Mouse (Mus musculus): ENCODE results near the gene 3110082I17Rik. TPM values are rescaled to one million over a fixed set of nuclear protein-coding genes. Genes with fewer than 3 reads are reported as not detected.

The 3110082I17Rik gene
- polyA plus RNA-seq, 1 experiment from 2014 or later, result 30.6 TPM

- no peak overlapping the region for H3K4me2 ChIP-seq
- no peaks in the 10 kb centered on the region for H3K9me3 ChIP-seq
- H3K27me3 ChIP-seq, result no peaks in the 10 kb centered on the region
- WGBS, result 40% methylated on average over 7 of the region's 7 CpGs
- H3K4me1 ChIP-seq, result peaks cover 64% of the 10 kb centered on the region
- no peak overlapping the region for H3K4me3 ChIP-seq (replicated peaks)
- no peak for ATAC-seq (ENCODE audit: low FRiP score)
- H3K36me3 ChIP-seq (replicated peaks), result no peaks in the 10 kb centered on the region
- H3K9ac ChIP-seq, result no peak overlapping the region
- H3K27ac ChIP-seq, result peak overlapping the region; percentile 70
These were observed 27.4 kb downstream of the 3110082I17Rik start for GRCm38 (mm10) chr5:139432747-139433508.

- peaks cover 64% of the 10 kb centered on the region for H3K4me1 ChIP-seq
- no peak overlapping the region for H3K4me2 ChIP-seq
- peak overlapping the region; percentile 21; the same call in 1 of the 2 replicates for H3K9ac ChIP-seq
- WGBS, result 23% methylated on average over 6 of the region's 6 CpGs
- no peaks in the 10 kb centered on the region for H3K9me3 ChIP-seq
- H3K27ac ChIP-seq, result peak overlapping the region; percentile 70
- no peaks in the 10 kb centered on the region for H3K36me3 ChIP-seq (replicated peaks)
- H3K27me3 ChIP-seq, result no peaks in the 10 kb centered on the region
- ATAC-seq (ENCODE audit: low FRiP score), result no peak
- H3K4me3 ChIP-seq (replicated peaks), result no peak overlapping the region
These were observed 28.0 kb downstream of the 3110082I17Rik start for GRCm38 (mm10) chr5:139432333-139432732.

GRCm38 (mm10) chr5:139429818-139430341 lies 30.4 kb downstream of the 3110082I17Rik start:
- 48% methylated on average over 12 of the region's 12 CpGs for WGBS
- H3K36me3 ChIP-seq (replicated peaks), result no peaks in the 10 kb centered on the region
- H3K4me1 ChIP-seq, result peaks cover 51% of the 10 kb centered on the region
- H3K9ac ChIP-seq, result no peak overlapping the region
- no peaks in the 10 kb centered on the region for H3K27me3 ChIP-seq
- no peaks in the 10 kb centered on the region for H3K9me3 ChIP-seq
- H3K4me2 ChIP-seq, result no peak overlapping the region
- H3K4me3 ChIP-seq (replicated peaks), result no peak overlapping the region
- ATAC-seq (ENCODE audit: low FRiP score), result no peak
- 0 out of 2 replicates have a peak overlapping the region, but pooled peaks have one; percentile 25 for H3K27ac ChIP-seq

GRCm38 (mm10) chr5:139427989-139428388 lies 32.3 kb downstream of the 3110082I17Rik start:
- Histone ChIP-seq H3K27me3 (no peaks in the 10 kb centered on the region), H3K36me3 (replicated peaks) (no peaks in the 10 kb centered on the region), H3K27ac (no peak overlapping the region), H3K9me3 (no peaks in the 10 kb centered on the region), H3K4me3 (replicated peaks) (no peak overlapping the region), H3K4me2 (no peak overlapping the region), H3K9ac (no peak overlapping the region), H3K4me1 (peaks cover 51% of the 10 kb centered on the region)
- ATAC-seq (ENCODE audit: low FRiP score), result no peak
- WGBS, result 88% methylated on average over 9 of the region's 9 CpGs

GRCm38 (mm10) chr5:139427001-139427400 lies 33.3 kb downstream of the 3110082I17Rik start:
- peaks cover 52% of the 10 kb centered on the region for H3K4me1 ChIP-seq

GRCm38 (mm10) chr5:139425198-139425597 lies 35.1 kb downstream of the 3110082I17Rik start:
- Histone ChIP-seq H3K4me1 (peaks cover 40% of the 10 kb centered on the region), H3K4me3 (replicated peaks) (no peak overlapping the region), H3K36me3 (replicated peaks) (no peaks in the 10 kb centered on the region), H3K27me3 (no peaks in the 10 kb centered on the region), H3K4me2 (no peak overlapping the region), H3K9ac (no peak overlapping the region), H3K27ac (no peak overlapping the region), H3K9me3 (no peaks in the 10 kb centered on the region)
- ATAC-seq (ENCODE audit: low FRiP score), result no peak
- WGBS, result 88% methylated on average over 9 of the region's 9 CpGs

More at GRCm38 (mm10) chr5:139427001-139427400, 33.3 kb downstream of the 3110082I17Rik start:
- Histone ChIP-seq H3K27me3 (no peaks in the 10 kb centered on the region), H3K27ac (no peak overlapping the region), H3K4me3 (replicated peaks) (no peak overlapping the region), H3K9me3 (no peaks in the 10 kb centered on the region), H3K36me3 (replicated peaks) (no peaks in the 10 kb centered on the region), H3K9ac (no peak overlapping the region), H3K4me2 (no peak overlapping the region)
- no peak for ATAC-seq (ENCODE audit: low FRiP score)
- WGBS, result 94% methylated on average over 9 of the region's 9 CpGs

GRCm38 (mm10) chr5:139423026-139423865 lies 37.1 kb downstream of the 3110082I17Rik start, which contains the start of gene Gper1:
TSS of gene Gper1 (plus strand) at chr5:139423151.
- Histone ChIP-seq H3K4me2 (peak within 1 kb of the TSS; percentile 25), H3K9ac (peak within 1 kb of the TSS; percentile 42; the same call in 1 of the 2 replicates), H3K27me3 (no peaks in the 10 kb centered on the region), H3K27ac (peak within 1 kb of the TSS; percentile 25; the same call in 1 of the 2 replicates), H3K9me3 (no peaks in the 10 kb centered on the region), H3K36me3 (replicated peaks) (no peaks in the 10 kb centered on the region), H3K4me1 (peaks cover 42% of the 10 kb centered on the region), H3K4me3 (replicated peaks) (peak within 1 kb of the TSS; percentile 19)
- WGBS, result 55% methylated on average over 21 of the region's 21 CpGs
- ATAC-seq (ENCODE audit: low FRiP score), result peak; percentile 42; the same call in 1 of the 2 replicates

GRCm38 (mm10) chr5:139418633-139419032 lies 41.7 kb downstream of the 3110082I17Rik start:
- H3K9ac ChIP-seq, result 0 out of 2 replicates have a peak overlapping the region, but pooled peaks have one; percentile 29
- no peak overlapping the region for H3K4me3 ChIP-seq (replicated peaks)
- peak; percentile 57; the same call in 1 of the 2 replicates for ATAC-seq (ENCODE audit: low FRiP score)
- H3K9me3 ChIP-seq, result no peaks in the 10 kb centered on the region
- H3K27me3 ChIP-seq, result no peaks in the 10 kb centered on the region
- H3K4me1 ChIP-seq, result peaks cover 39% of the 10 kb centered on the region
- no peak overlapping the region for H3K4me2 ChIP-seq
- 14% methylated on average over 3 of the region's 3 CpGs for whole genome bisulfite sequencing
- no peaks in the 10 kb centered on the region for H3K36me3 ChIP-seq (replicated peaks)
- peak overlapping the region; percentile 70 for H3K27ac ChIP-seq

- H3K9ac ChIP-seq, result no peak overlapping the region
- no peak overlapping the region for H3K4me3 ChIP-seq (replicated peaks)
- WGBS, result 61% methylated on average over 2 of the region's 2 CpGs
- no peaks in the 10 kb centered on the region for H3K27me3 ChIP-seq
- no peak overlapping the region for H3K4me2 ChIP-seq
- peaks cover 33% of the 10 kb centered on the region for H3K4me1 ChIP-seq
- no peaks in the 10 kb centered on the region for H3K9me3 ChIP-seq
- H3K36me3 ChIP-seq (replicated peaks), result no peaks in the 10 kb centered on the region
- peak overlapping the region; percentile 70 for H3K27ac ChIP-seq
- ATAC-seq (ENCODE audit: low FRiP score), result no peak
These were observed 42.2 kb downstream of the 3110082I17Rik start for GRCm38 (mm10) chr5:139418110-139418509.

- Histone ChIP-seq H3K27me3 (no peaks in the 10 kb centered on the region), H3K4me3 (replicated peaks) (no peak overlapping the region), H3K9ac (no peak overlapping the region), H3K9me3 (no peaks in the 10 kb centered on the region), H3K27ac (no peak overlapping the region), H3K4me2 (no peak overlapping the region), H3K36me3 (replicated peaks) (no peaks in the 10 kb centered on the region), H3K4me1 (peaks cover 27% of the 10 kb centered on the region)
- WGBS, result 89% methylated on average over 3 of the region's 3 CpGs
- ATAC-seq (ENCODE audit: low FRiP score), result no peak
These were observed 42.8 kb downstream of the 3110082I17Rik start for GRCm38 (mm10) chr5:139417480-139417879.

- H3K36me3 ChIP-seq (replicated peaks), result no peaks in the 10 kb centered on the region
- H3K4me1 ChIP-seq, result peaks cover 22% of the 10 kb centered on the region
- no peak overlapping the region for H3K4me3 ChIP-seq (replicated peaks)
- H3K27ac ChIP-seq, result no peak overlapping the region
- H3K27me3 ChIP-seq, result no peaks in the 10 kb centered on the region
- H3K9ac ChIP-seq, result no peak overlapping the region
- WGBS, result 92% methylated on average over 4 of the region's 4 CpGs
- ATAC-seq (ENCODE audit: low FRiP score), result no peak
- H3K9me3 ChIP-seq, result no peaks in the 10 kb centered on the region
- H3K4me2 ChIP-seq, result no peak overlapping the region
These were observed 43.4 kb downstream of the 3110082I17Rik start for GRCm38 (mm10) chr5:139416942-139417341.

GRCm38 (mm10) chr5:139415001-139415400 lies 45.3 kb downstream of the 3110082I17Rik start:
- no peak overlapping the region for H3K4me2 ChIP-seq
- H3K27me3 ChIP-seq, result no peaks in the 10 kb centered on the region
- ATAC-seq (ENCODE audit: low FRiP score), result no peak
- peaks cover 18% of the 10 kb centered on the region for H3K4me1 ChIP-seq
- WGBS, result 91% methylated on average over 5 of the region's 5 CpGs
- H3K27ac ChIP-seq, result no peak overlapping the region
- H3K9ac ChIP-seq, result no peak overlapping the region
- no peak overlapping the region for H3K4me3 ChIP-seq (replicated peaks)
- no peaks in the 10 kb centered on the region for H3K36me3 ChIP-seq (replicated peaks)
- H3K9me3 ChIP-seq, result no peaks in the 10 kb centered on the region
